Mouse (Mus musculus) midbrain, embryonic 16.5 days (tissue): ENCODE data around the gene Kcnc3. TPM values are rescaled to one million over a fixed set of nuclear protein-coding genes. Genes with fewer than 3 reads are reported as not detected.

ENCODE experiments used
- ATAC-seq: fragments of 200-750 bp; cut with Nextera tagmentation; 2 replicates; pipeline ENCODE4 v1.8.0; 2017; ENCODE audit warnings: moderate TSS enrichment
- H3K27ac ChIP-seq: fragments of 300-500 bp; sonication (generic); 2 replicates; pipeline ENCODE4 v1.5.1; 2014; ENCODE audit warnings: mild to moderate bottlenecking, low read length, mixed read lengths
- H3K27me3 ChIP-seq: fragments of 300-500 bp; sonication (generic); 2 replicates; pipeline ENCODE4 v1.6.1; 2014; ENCODE audit warnings: low read depth, low read length, mixed read lengths; ENCODE audit not compliant: control insufficient read depth, insufficient read depth
- H3K36me3 ChIP-seq: fragments of 300-500 bp; sonication (generic); 2 replicates; pipeline ENCODE4 v1.6.1; 2014; ENCODE audit warnings: mild to moderate bottlenecking, low read length, moderate library complexity, mixed read lengths; ENCODE audit not compliant: control insufficient read depth, insufficient read depth
- H3K4me1 ChIP-seq: fragments of 300-500 bp; sonication (generic); 2 replicates; pipeline ENCODE4 v1.6.1; 2014; ENCODE audit warnings: mild to moderate bottlenecking, low read length, mixed read lengths; ENCODE audit not compliant: control insufficient read depth, insufficient read depth
- H3K4me2 ChIP-seq: fragments of 300-500 bp; sonication (generic); 2 replicates; pipeline ENCODE4 v1.6.1; 2014; ENCODE audit warnings: mild to moderate bottlenecking, low read length, mixed read lengths
- H3K4me3 ChIP-seq: fragments of 300-500 bp; sonication (generic); 2 replicates; pipeline ENCODE4 v1.5.1; 2014; ENCODE audit warnings: low read depth, mild to moderate bottlenecking, low read length, moderate library complexity, mixed read lengths
- H3K9ac ChIP-seq: fragments of 300-500 bp; sonication (generic); 2 replicates; pipeline ENCODE4 v1.6.1; 2014; ENCODE audit warnings: low read depth, low read length, mixed read lengths
- H3K9me3 ChIP-seq: fragments of 300-500 bp; sonication (generic); replicated peaks from 2 replicates; pipeline ENCODE4 v1.6.1; 2014; ENCODE audit warnings: mild to moderate bottlenecking, low read length, mixed read lengths; ENCODE audit not compliant: control insufficient read depth, poor library complexity, severe bottlenecking
- WGBS: fragments of 180-500 bp; shearing (Covaris S2); extraction: QIAGEN DNeasy Blood & Tissue Kit; methylation state at CpG from one replicate; pipeline ENCODE4 v1.1.7; 2014; 5-methylcytosine and 5-hydroxymethylcytosine counted together
- polyA plus RNA-seq: library from polyadenylated mRNA; unstranded; fragments of >200 nt; fragmentation: Nextera tagmentation; extraction: Ambion mirVana; gene quantifications from 2 replicates; pipeline ENCODE4 v1.2.1, GENCODE M21; 2015

Kcnc3 gene
- polyA plus RNA-seq, 1 experiment from 2014 or later = 6.4 TPM

GRCm38 (mm10) chr7:44588338-44588737 lies 2.1 kb upstream of the Kcnc3 start:
- no peak for ATAC-seq
- Histone ChIP-seq H3K4me3 (peak overlapping the region; percentile 64), H3K27ac (peak overlapping the region; percentile 60; the same call in 1 of the 2 replicates), H3K27me3 (peaks cover 5% of the 10 kb centered on the region), H3K4me2 (peak overlapping the region; percentile 86), H3K36me3 (no peaks in the 10 kb centered on the region), H3K9me3 (no peaks in the 10 kb centered on the region), H3K9ac (peak overlapping the region; percentile 47), H3K4me1 (peaks cover 37% of the 10 kb centered on the region)
- WGBS = 10% methylated on average over 12 of the region's 12 CpGs

GRCm38 (mm10) chr7:44589149-44589548 lies 1.3 kb upstream of the Kcnc3 start:
- Histone ChIP-seq H3K27ac (peak overlapping the region; percentile 60), H3K9ac (peak overlapping the region; percentile 47), H3K9me3 (no peaks in the 10 kb centered on the region), H3K4me2 (peak overlapping the region; percentile 86), H3K4me1 (peaks cover 40% of the 10 kb centered on the region), H3K4me3 (peak overlapping the region; percentile 64), H3K27me3 (peaks cover 5% of the 10 kb centered on the region), H3K36me3 (no peaks in the 10 kb centered on the region)
- peak; percentile 31 for ATAC-seq
- WGBS = under 1% methylated on average over 26 of the region's 33 CpGs

- WGBS = 1% methylated on average over 13 of the region's 13 CpGs
- Histone ChIP-seq H3K4me1 (peaks cover 47% of the 10 kb centered on the region), H3K36me3 (no peaks in the 10 kb centered on the region), H3K27me3 (peaks cover 5% of the 10 kb centered on the region), H3K9me3 (no peaks in the 10 kb centered on the region), H3K4me3 (peak overlapping the region; percentile 64), H3K9ac (peak overlapping the region; percentile 0; the same call in 1 of the 2 replicates), H3K27ac (peak overlapping the region; percentile 60), H3K4me2 (peak overlapping the region; percentile 86)
- no peak for ATAC-seq
These were observed 518 bp upstream of the Kcnc3 start for GRCm38 (mm10) chr7:44589946-44590345.

GRCm38 (mm10) chr7:44591348-44592116 lies 1.1 kb downstream of the Kcnc3 start:
- H3K36me3 ChIP-seq = peaks cover 3% of the 10 kb centered on the region; the same call in 1 of the 2 replicates
- ATAC-seq = no peak
- peaks cover 5% of the 10 kb centered on the region for H3K27me3 ChIP-seq
- peaks cover 47% of the 10 kb centered on the region for H3K4me1 ChIP-seq
- H3K27ac ChIP-seq = peak overlapping the region; percentile 80; the same call in 1 of the 2 replicates
- peak overlapping the region; percentile 86 for H3K4me2 ChIP-seq
- peak overlapping the region; percentile 64 for H3K4me3 ChIP-seq
- under 1% methylated on average over 44 of the region's 60 CpGs for WGBS
- no peaks in the 10 kb centered on the region for H3K9me3 ChIP-seq
- peak overlapping the region; percentile 75 for H3K9ac ChIP-seq

- H3K4me1 ChIP-seq = peaks cover 41% of the 10 kb centered on the region
- peaks cover 5% of the 10 kb centered on the region for H3K27me3 ChIP-seq
- no peak overlapping the region; the same call in 1 of the 2 replicates for H3K9ac ChIP-seq
- peaks cover 3% of the 10 kb centered on the region; the same call in 1 of the 2 replicates for H3K36me3 ChIP-seq
- ATAC-seq = no peak
- H3K27ac ChIP-seq = no peak overlapping the region
- H3K4me3 ChIP-seq = peak overlapping the region; percentile 64
- peak overlapping the region; percentile 86 for H3K4me2 ChIP-seq
- WGBS = 3% methylated on average over 15 of the region's 15 CpGs
- no peaks in the 10 kb centered on the region for H3K9me3 ChIP-seq
These were observed 2.6 kb downstream of the Kcnc3 start for GRCm38 (mm10) chr7:44593051-44593450.

- H3K4me1 ChIP-seq = peaks cover 36% of the 10 kb centered on the region
- H3K4me2 ChIP-seq = peak overlapping the region; percentile 86
- H3K4me3 ChIP-seq = peak overlapping the region; percentile 64
- peak overlapping the region; percentile 49 for H3K9ac ChIP-seq
- H3K9me3 ChIP-seq = no peaks in the 10 kb centered on the region
- H3K36me3 ChIP-seq = peaks cover 3% of the 10 kb centered on the region; the same call in 1 of the 2 replicates
- peaks cover 5% of the 10 kb centered on the region for H3K27me3 ChIP-seq
- peak overlapping the region; percentile 37 for H3K27ac ChIP-seq
- ATAC-seq = peak; percentile 64
- WGBS = under 1% methylated on average over 22 of the region's 22 CpGs
These were observed 3.3 kb downstream of the Kcnc3 start for GRCm38 (mm10) chr7:44593775-44594174.

GRCm38 (mm10) chr7:44594291-44594690 lies 3.8 kb downstream of the Kcnc3 start:
- ATAC-seq = peak; percentile 3
- Histone ChIP-seq H3K36me3 (peaks cover 3% of the 10 kb centered on the region; the same call in 1 of the 2 replicates), H3K4me1 (peaks cover 36% of the 10 kb centered on the region), H3K4me2 (peak overlapping the region; percentile 86), H3K4me3 (peak overlapping the region; percentile 64), H3K9ac (peak overlapping the region; percentile 49), H3K27me3 (peaks cover 5% of the 10 kb centered on the region), H3K9me3 (no peaks in the 10 kb centered on the region), H3K27ac (peak overlapping the region; percentile 37)
- 35% methylated on average over 6 of the region's 6 CpGs for WGBS

GRCm38 (mm10) chr7:44595131-44595561 lies 4.7 kb downstream of the Kcnc3 start:
- H3K27ac ChIP-seq = no peak overlapping the region
- no peak overlapping the region for H3K4me3 ChIP-seq
- no peaks in the 10 kb centered on the region for H3K9me3 ChIP-seq
- H3K4me1 ChIP-seq = peaks cover 29% of the 10 kb centered on the region
- no peak overlapping the region for H3K4me2 ChIP-seq
- peaks cover 3% of the 10 kb centered on the region; the same call in 1 of the 2 replicates for H3K36me3 ChIP-seq
- no peak overlapping the region for H3K9ac ChIP-seq
- ATAC-seq = no peak
- H3K27me3 ChIP-seq = peaks cover 5% of the 10 kb centered on the region
- WGBS = 96% methylated on average over 20 of the region's 20 CpGs

- H3K4me3 ChIP-seq = no peak overlapping the region
- no peak for ATAC-seq
- peaks cover 3% of the 10 kb centered on the region; the same call in 1 of the 2 replicates for H3K36me3 ChIP-seq
- H3K4me1 ChIP-seq = peaks cover 29% of the 10 kb centered on the region
- peaks cover 5% of the 10 kb centered on the region for H3K27me3 ChIP-seq
- H3K9me3 ChIP-seq = no peaks in the 10 kb centered on the region
- H3K27ac ChIP-seq = no peak overlapping the region
- no peak overlapping the region for H3K9ac ChIP-seq
- no peak overlapping the region for H3K4me2 ChIP-seq
- 87% methylated on average over 6 of the region's 6 CpGs for whole genome bisulfite sequencing
These were observed 5.6 kb downstream of the Kcnc3 start for GRCm38 (mm10) chr7:44596051-44596450.
